Mouse (Mus musculus) liver, embryonic 15.5 days (tissue): ENCODE data around the gene Atp1a2. TPM values are rescaled to one million over a fixed set of nuclear protein-coding genes. Genes with fewer than 3 reads are reported as not detected.

Experiments
- ATAC-seq: fragments of 200-750 bp; cut with Nextera tagmentation; 2 replicates; pipeline ENCODE4 v1.8.0; 2017; ENCODE audit warnings: moderate number of reproducible peaks, mild to moderate bottlenecking, moderate library complexity; ENCODE audit not compliant: insufficient read depth
- H3K27ac ChIP-seq: fragments of 300-500 bp; sonication (generic); replicated peaks from 2 replicates; pipeline ENCODE4 v1.5.1; 2015; ENCODE audit warnings: mild to moderate bottlenecking, inconsistent platforms
- H3K27me3 ChIP-seq: fragments of 300-500 bp; sonication (generic); 2 replicates; pipeline ENCODE4 v1.6.1; 2015; ENCODE audit warnings: mild to moderate bottlenecking, inconsistent platforms
- H3K36me3 ChIP-seq: fragments of 300-500 bp; sonication (generic); replicated peaks from 2 replicates; pipeline ENCODE4 v1.6.1; 2015; ENCODE audit warnings: moderate library complexity, mild to moderate bottlenecking, inconsistent platforms
- H3K4me1 ChIP-seq: fragments of 300-500 bp; sonication (generic); replicated peaks from 2 replicates; pipeline ENCODE4 v1.6.1; 2015; ENCODE audit warnings: inconsistent platforms
- H3K4me2 ChIP-seq: fragments of 300-500 bp; sonication (generic); 2 replicates; pipeline ENCODE4 v1.6.1; 2015; ENCODE audit warnings: moderate library complexity, mild to moderate bottlenecking, inconsistent platforms
- H3K4me3 ChIP-seq: fragments of 300-500 bp; sonication (generic); replicated peaks from 2 replicates; pipeline ENCODE4 v1.5.1; 2015; ENCODE audit warnings: mild to moderate bottlenecking, inconsistent platforms
- H3K9ac ChIP-seq: fragments of 300-500 bp; sonication (generic); 2 replicates; pipeline ENCODE4 v1.6.1; 2015; ENCODE audit warnings: moderate library complexity, mild to moderate bottlenecking, inconsistent platforms
- H3K9me3 ChIP-seq: fragments of 300-500 bp; sonication (generic); replicated peaks from 2 replicates; pipeline ENCODE4 v1.6.1; 2016; ENCODE audit warnings: inconsistent platforms
- WGBS: fragments of 180-500 bp; shearing (Covaris S2); methylation state at CpG from one replicate; pipeline ENCODE4 v1.1.7; 2015; ENCODE audit warnings: mixed read lengths; ENCODE audit not compliant: insufficient replicate concordance; 5-methylcytosine and 5-hydroxymethylcytosine counted together
- polyA plus RNA-seq: library from polyadenylated mRNA; unstranded; fragments of >200 nt; fragmentation: Nextera tagmentation; extraction: Ambion mirVana; gene quantifications from 2 replicates; pipeline ENCODE4 v1.2.1, GENCODE M21; 2015

Atp1a2 gene
- polyA plus RNA-seq, 1 experiment from 2014 or later = 0.39 TPM

GRCm38 (mm10) chr1:172332925-172333324, 35.1 kb upstream of the Atp1a2 start:
- Histone ChIP-seq H3K9ac (no peak overlapping the region), H3K4me1 (no peaks in the 10 kb centered on the region), H3K36me3 (no peaks in the 10 kb centered on the region), H3K27me3 (peaks cover 89% of the 10 kb centered on the region), H3K4me3 (no peak overlapping the region), H3K4me2 (no peak overlapping the region), H3K27ac (no peak overlapping the region), H3K9me3 (no peaks in the 10 kb centered on the region)
- WGBS = 50% methylated on average over 2 of the region's 2 CpGs
- ATAC-seq = no peak

GRCm38 (mm10) chr1:172331422-172331947, 33.6 kb upstream of the Atp1a2 start:
- Histone ChIP-seq H3K4me1 (no peaks in the 10 kb centered on the region), H3K27ac (no peak overlapping the region), H3K4me2 (no peak overlapping the region), H3K4me3 (no peak overlapping the region), H3K9ac (no peak overlapping the region), H3K27me3 (peaks cover 92% of the 10 kb centered on the region), H3K36me3 (no peaks in the 10 kb centered on the region), H3K9me3 (no peaks in the 10 kb centered on the region)
- 48% methylated on average over 8 of the region's 8 CpGs for WGBS
- ATAC-seq = no peak

GRCm38 (mm10) chr1:172329616-172330015, 31.8 kb upstream of the Atp1a2 start:
- Histone ChIP-seq H3K4me2 (no peak overlapping the region), H3K27ac (no peak overlapping the region), H3K9ac (no peak overlapping the region), H3K36me3 (no peaks in the 10 kb centered on the region), H3K27me3 (peaks cover 95% of the 10 kb centered on the region), H3K9me3 (no peaks in the 10 kb centered on the region), H3K4me3 (no peak overlapping the region), H3K4me1 (0 out of 2 replicates have a peak, but pooled peaks cover 6% of the 10 kb centered on the region)
- ATAC-seq = no peak
- WGBS = 46% methylated on average over 6 of the region's 6 CpGs

DNA sequence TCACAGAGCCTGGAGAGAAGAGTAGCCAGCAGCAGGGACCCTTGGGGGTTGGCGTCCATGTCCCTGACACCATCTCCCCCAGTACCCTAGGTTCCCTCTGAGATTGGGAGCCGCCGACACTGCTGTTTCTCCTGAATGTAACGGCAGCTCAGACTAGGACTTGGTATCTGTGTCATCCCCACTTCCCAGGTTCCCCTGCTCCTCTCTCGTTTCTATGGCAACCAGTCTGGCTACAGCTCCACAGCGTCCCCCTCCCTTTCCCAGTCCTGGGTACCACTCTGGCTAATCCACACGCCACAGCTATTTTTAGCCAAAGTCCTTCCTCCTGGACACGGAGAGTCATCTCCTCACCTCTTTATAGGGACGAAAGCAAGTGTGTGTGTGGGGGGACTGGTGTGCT, 31.3 kb upstream of the Atp1a2 start, which contains the start of gene Kcnj9:
TSS of gene Kcnj9 (minus strand) at position 188 of the 400 bp plus-strand sequence.
- WGBS = 29% methylated on average over 9 of the region's 9 CpGs
- peaks cover 93% of the 10 kb centered on the region for H3K27me3 ChIP-seq

GRCm38 (mm10) chr1:172328461-172328860, 30.6 kb upstream of the Atp1a2 start:
- H3K9me3 ChIP-seq = no peaks in the 10 kb centered on the region
- H3K27me3 ChIP-seq = peaks cover 87% of the 10 kb centered on the region
- H3K27ac ChIP-seq = no peak overlapping the region
- no peak overlapping the region for H3K9ac ChIP-seq
- H3K4me2 ChIP-seq = no peak overlapping the region
- H3K4me3 ChIP-seq = no peak overlapping the region
- no peak for ATAC-seq
- 55% methylated on average over 7 of the region's 7 CpGs for WGBS
- no peaks in the 10 kb centered on the region for H3K36me3 ChIP-seq
- 0 out of 2 replicates have a peak, but pooled peaks cover 6% of the 10 kb centered on the region for H3K4me1 ChIP-seq

More for the DNA sequence above, 31.3 kb upstream of the Atp1a2 start, which contains the start of gene Kcnj9:
- Histone ChIP-seq H3K4me3 (no peak within 1 kb of the TSS), H3K36me3 (no peaks in the 10 kb centered on the region), H3K9ac (no peak within 1 kb of the TSS), H3K9me3 (no peaks in the 10 kb centered on the region), H3K4me2 (no peak within 1 kb of the TSS), H3K27ac (no peak within 1 kb of the TSS), H3K4me1 (0 out of 2 replicates have a peak, but pooled peaks cover 6% of the 10 kb centered on the region)
- ATAC-seq = no peak

DNA sequence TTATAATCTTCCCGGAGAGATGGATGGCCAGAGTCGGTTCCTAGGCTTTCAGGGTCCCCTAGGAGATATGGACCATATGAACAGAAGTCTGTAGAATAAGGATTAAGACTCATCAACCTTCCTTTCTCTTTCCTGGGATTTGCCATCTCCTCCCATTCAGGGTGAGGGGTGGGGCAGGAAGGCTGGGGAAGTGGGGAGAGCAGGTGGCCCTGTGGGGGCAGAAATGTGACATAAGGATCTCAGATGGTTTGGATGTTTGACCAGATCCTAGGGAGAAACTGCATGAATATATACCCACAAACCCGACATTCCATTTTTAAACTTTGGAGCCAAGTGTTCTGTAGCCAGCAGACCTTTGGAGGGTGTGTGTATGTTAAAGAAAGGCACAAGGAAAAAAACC, 30.2 kb upstream of the Atp1a2 start:
- Histone ChIP-seq H3K4me2 (no peak overlapping the region), H3K36me3 (no peaks in the 10 kb centered on the region), H3K9me3 (no peaks in the 10 kb centered on the region), H3K9ac (no peak overlapping the region), H3K27ac (no peak overlapping the region), H3K4me3 (no peak overlapping the region), H3K4me1 (0 out of 2 replicates have a peak, but pooled peaks cover 6% of the 10 kb centered on the region), H3K27me3 (peaks cover 83% of the 10 kb centered on the region)
- ATAC-seq = no peak
- WGBS = 55% methylated on average over 3 of the region's 3 CpGs

- H3K27me3 ChIP-seq = peaks cover 78% of the 10 kb centered on the region
- H3K9me3 ChIP-seq = no peaks in the 10 kb centered on the region
- H3K9ac ChIP-seq = no peak overlapping the region
- no peak overlapping the region for H3K27ac ChIP-seq
- WGBS = 55% methylated on average over 16 of the region's 16 CpGs
- no peak overlapping the region for H3K4me3 ChIP-seq
- H3K36me3 ChIP-seq = no peaks in the 10 kb centered on the region
- no peak for ATAC-seq
- no peak overlapping the region for H3K4me2 ChIP-seq
- 0 out of 2 replicates have a peak, but pooled peaks cover 6% of the 10 kb centered on the region for H3K4me1 ChIP-seq
These were observed 29.5 kb upstream of the Atp1a2 start for GRCm38 (mm10) chr1:172327206-172328001.

GRCm38 (mm10) chr1:172326684-172327083, 28.8 kb upstream of the Atp1a2 start:
- Histone ChIP-seq H3K36me3 (no peaks in the 10 kb centered on the region), H3K27ac (no peak overlapping the region), H3K4me1 (0 out of 2 replicates have a peak, but pooled peaks cover 6% of the 10 kb centered on the region), H3K9ac (no peak overlapping the region), H3K4me3 (no peak overlapping the region), H3K27me3 (peaks cover 73% of the 10 kb centered on the region), H3K4me2 (peak overlapping the region; percentile 61), H3K9me3 (no peaks in the 10 kb centered on the region)
- WGBS = 38% methylated on average over 11 of the region's 11 CpGs
- no peak for ATAC-seq

DNA sequence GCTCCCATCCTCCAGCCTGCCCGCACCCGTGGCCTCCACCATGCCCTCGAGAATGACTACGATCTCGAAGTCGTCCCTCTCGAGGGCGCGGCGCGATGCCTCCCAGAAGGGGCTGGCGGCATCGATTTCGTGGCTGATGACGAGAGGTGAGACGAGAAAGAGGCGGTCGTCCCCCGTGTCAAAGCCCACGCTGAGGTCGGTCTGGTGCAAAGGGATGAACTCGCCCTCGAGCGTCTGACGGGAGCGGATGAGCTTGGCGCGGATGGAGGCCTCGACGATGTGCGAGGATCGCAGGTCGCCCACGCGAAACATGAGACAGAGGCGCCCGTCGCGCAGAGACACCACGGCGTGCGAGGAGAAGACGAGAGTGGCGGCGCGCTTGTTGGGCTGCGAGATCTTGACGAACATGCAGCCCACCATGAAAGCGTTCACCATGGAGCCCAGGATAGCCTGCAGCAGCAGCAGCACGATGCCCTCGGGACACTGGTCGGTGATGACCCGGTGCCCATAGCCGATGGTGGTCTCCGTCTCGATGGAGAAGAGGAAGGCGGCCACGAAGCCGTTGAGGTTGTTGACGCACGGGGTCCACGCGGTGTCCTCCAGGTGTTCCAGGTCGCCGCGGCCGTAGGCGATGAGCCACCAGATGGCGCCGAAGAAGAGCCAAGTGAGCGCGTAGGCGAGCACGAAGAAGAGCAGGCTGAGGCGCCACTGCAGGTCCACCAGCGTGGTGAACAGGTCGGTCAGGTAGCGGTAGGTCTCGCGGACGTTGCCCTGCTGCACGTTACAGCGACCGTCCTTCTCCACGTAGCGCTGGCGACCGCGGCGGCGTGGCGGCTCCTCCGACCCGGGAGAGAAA, 28.0 kb upstream of the Atp1a2 start:
- H3K36me3 ChIP-seq = no peaks in the 10 kb centered on the region
- WGBS = 16% methylated on average over 94 of the region's 94 CpGs
- H3K27me3 ChIP-seq = peaks cover 66% of the 10 kb centered on the region
- peak overlapping the region; percentile 39 for H3K4me3 ChIP-seq
- peak overlapping the region; percentile 61 for H3K4me2 ChIP-seq
- ATAC-seq = no peak
- H3K4me1 ChIP-seq = 0 out of 2 replicates have a peak, but pooled peaks cover 6% of the 10 kb centered on the region
- no peaks in the 10 kb centered on the region for H3K9me3 ChIP-seq
- no peak overlapping the region for H3K27ac ChIP-seq
- no peak overlapping the region for H3K9ac ChIP-seq

GRCm38 (mm10) chr1:172324725-172325124, 26.9 kb upstream of the Atp1a2 start:
- Histone ChIP-seq H3K4me3 (no peak overlapping the region), H3K27ac (no peak overlapping the region), H3K27me3 (peaks cover 54% of the 10 kb centered on the region), H3K4me1 (0 out of 2 replicates have a peak, but pooled peaks cover 6% of the 10 kb centered on the region), H3K4me2 (no peak overlapping the region), H3K36me3 (no peaks in the 10 kb centered on the region), H3K9me3 (no peaks in the 10 kb centered on the region), H3K9ac (no peak overlapping the region)
- 14% methylated on average over 7 of the region's 7 CpGs for WGBS
- ATAC-seq = peak; percentile 32; the same call in 1 of the 2 replicates
